Mouse (Mus musculus) cerebellum, postnatal 4 days (tissue): ENCODE data around the gene Rnf20.
"Not testable (repeated sequence)": the region's sequence is repeated elsewhere in the genome, so short reads cannot be mapped to it uniquely, and the experiment has no call there.

Experiments used
- DNase-seq, 2 experiments: peaks; one replicate each; pipeline ENCODE4 v3.0.0; 2022; ENCODE audit warnings: low spot score in 2 of 2, mixed read lengths in 1 of 2

Rnf20 gene

GRCm38 (mm10) chr4:49631319-49632138 lies at the start of gene Rnf20:
TSS of gene Rnf20 (plus strand) at chr4:49632006.
- peak; percentile 88 to 94 for DNase-seq

- no peak for DNase-seq
These were observed 47.6 kb upstream of the Rnf20 start for GRCm38 (mm10) chr4:49583965-49584831.

GRCm38 (mm10) chr4:49585524-49586101 lies 46.2 kb upstream of the Rnf20 start:
- no peak for DNase-seq

GRCm38 (mm10) chr4:49586811-49587210 lies 45.0 kb upstream of the Rnf20 start:
- DNase-seq: no peak

GRCm38 (mm10) chr4:49590152-49590551 lies 41.7 kb upstream of the Rnf20 start:
- DNase-seq: no peak

- DNase-seq: peak in 1 of 2 experiments; percentile 39
These were observed 35.0 kb upstream of the Rnf20 start for GRCm38 (mm10) chr4:49596846-49597182.

- DNase-seq: peak; percentile 38 to 75
These were observed 34.4 kb upstream of the Rnf20 start, which contains the start of gene Tmem246 for GRCm38 (mm10) chr4:49597183-49598100. TSS of gene Tmem246 (minus strand) at chr4:49597876.

- no peak for DNase-seq
These were observed 28.6 kb upstream of the Rnf20 start for GRCm38 (mm10) chr4:49603161-49603560.

- DNase-seq: no peak
These were observed 27.7 kb upstream of the Rnf20 start for GRCm38 (mm10) chr4:49604016-49604546.

- DNase-seq: no peak
These were observed 27.2 kb upstream of the Rnf20 start for GRCm38 (mm10) chr4:49604616-49605015.

GRCm38 (mm10) chr4:49605459-49605858 lies 26.3 kb upstream of the Rnf20 start:
- DNase-seq: no peak

GRCm38 (mm10) chr4:49616924-49617323 lies 14.9 kb upstream of the Rnf20 start:
- no peak for DNase-seq

- not testable (repeated sequence) for DNase-seq
These were observed 11.9 kb upstream of the Rnf20 start for GRCm38 (mm10) chr4:49619861-49620260.

GRCm38 (mm10) chr4:49622272-49622671 lies 9.5 kb upstream of the Rnf20 start:
- DNase-seq: no peak

- no peak for DNase-seq
These were observed 7.9 kb upstream of the Rnf20 start for GRCm38 (mm10) chr4:49623916-49624315.

- not testable (repeated sequence) for DNase-seq
These were observed 6.8 kb upstream of the Rnf20 start for GRCm38 (mm10) chr4:49624969-49625368.

GRCm38 (mm10) chr4:49626973-49627372 lies 4.8 kb upstream of the Rnf20 start:
- peak; percentile 50 to 76 for DNase-seq

GRCm38 (mm10) chr4:49628941-49629340 lies 2.9 kb upstream of the Rnf20 start:
- no peak for DNase-seq

GRCm38 (mm10) chr4:49632139-49632481 lies 304 bp downstream of the Rnf20 start:
- peak in 1 of 2 experiments; percentile 23 for DNase-seq

GRCm38 (mm10) chr4:49637821-49638220 lies 6.0 kb downstream of the Rnf20 start:
- no peak for DNase-seq

- no peak for DNase-seq
These were observed 8.1 kb downstream of the Rnf20 start for GRCm38 (mm10) chr4:49639913-49640312.
